Mouse (Mus musculus) embryonic facial prominence, embryonic 14.5 days (tissue): Measurements from ENCODE around the gene Itgb7. TPM values are rescaled to one million over a fixed set of nuclear protein-coding genes. Genes with fewer than 3 reads are reported as not detected.

ENCODE experiments used
- ATAC-seq: fragments of 200-750 bp; cut with Nextera tagmentation; 2 replicates; pipeline ENCODE4 v1.8.0; 2017; ENCODE audit warnings: low read depth, moderate number of reproducible peaks, moderate TSS enrichment
- DNase-seq: peaks from one replicate; pipeline ENCODE4 v3.0.0-alpha.2; 2015; ENCODE audit warnings: low spot score
- H3K27ac ChIP-seq: fragments of 300-500 bp; sonication (generic); replicated peaks from 2 replicates; pipeline ENCODE4 v1.5.1; 2014; ENCODE audit warnings: low read depth, mild to moderate bottlenecking, low read length, moderate library complexity
- H3K27me3 ChIP-seq: fragments of 300-500 bp; sonication (generic); replicated peaks from 2 replicates; pipeline ENCODE4 v1.6.1; 2014; ENCODE audit warnings: low read length; ENCODE audit not compliant: control insufficient read depth, insufficient read depth
- H3K36me3 ChIP-seq: fragments of 300-500 bp; sonication (generic); 2 replicates; pipeline ENCODE4 v1.6.1; 2014; ENCODE audit warnings: low read length, mixed read lengths; ENCODE audit not compliant: control insufficient read depth, insufficient read depth
- H3K4me1 ChIP-seq: fragments of 300-500 bp; sonication (generic); 2 replicates; pipeline ENCODE4 v1.6.1; 2014; ENCODE audit warnings: antibody characterized with exemption, low read length; ENCODE audit not compliant: control insufficient read depth, insufficient read depth
- H3K4me2 ChIP-seq: fragments of 300-500 bp; sonication (generic); 2 replicates; pipeline ENCODE4 v1.6.1; 2014; ENCODE audit warnings: low read depth, mild to moderate bottlenecking, low read length, moderate library complexity, mixed read lengths
- H3K4me3 ChIP-seq: fragments of 300-500 bp; sonication (generic); 2 replicates; pipeline ENCODE4 v1.5.1; 2014; ENCODE audit warnings: low read depth, mild to moderate bottlenecking, low read length
- H3K9ac ChIP-seq: fragments of 300-500 bp; sonication (generic); 2 replicates; pipeline ENCODE4 v1.6.1; 2014; ENCODE audit warnings: low read depth, mild to moderate bottlenecking, low read length, moderate library complexity, mixed read lengths
- H3K9me3 ChIP-seq: fragments of 300-500 bp; sonication (generic); 2 replicates; pipeline ENCODE4 v1.6.1; 2016; ENCODE audit warnings: low read length; ENCODE audit not compliant: control insufficient read depth
- WGBS: fragments of 180-500 bp; shearing (Covaris S2); extraction: QIAGEN DNeasy Blood & Tissue Kit; methylation state at CpG from one replicate; pipeline ENCODE4 v1.1.7; 2014; 5-methylcytosine and 5-hydroxymethylcytosine counted together
- polyA plus RNA-seq: library from polyadenylated mRNA; unstranded; fragments of >200 nt; fragmentation: Nextera tagmentation; extraction: Ambion mirVana; gene quantifications from 2 replicates; pipeline ENCODE4 v1.2.1, GENCODE M21; 2014

Gene Itgb7
- polyA plus RNA-seq, 1 experiment from 2014 or later = 2.1 TPM

DNA sequence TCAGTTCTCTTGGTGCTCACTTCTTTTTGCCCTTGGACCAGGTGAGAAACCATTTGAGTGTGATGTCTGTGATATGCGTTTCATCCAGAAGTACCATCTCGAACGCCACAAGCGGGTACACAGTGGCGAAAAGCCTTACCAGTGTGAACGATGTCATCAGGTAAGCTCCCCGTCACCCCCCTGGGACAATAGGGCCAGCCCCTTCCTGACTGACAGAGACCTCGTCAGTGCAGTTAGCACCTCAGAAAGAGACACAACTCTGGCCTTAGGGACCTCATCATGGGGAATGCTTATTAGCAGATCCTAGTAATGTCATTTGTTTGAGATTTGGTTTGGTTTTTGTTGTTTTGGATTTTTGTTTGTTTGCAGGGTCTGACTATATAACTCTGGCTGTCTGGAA is 22.6 kb downstream of the Itgb7 start:
- Histone ChIP-seq H3K27ac (no peak overlapping the region), H3K27me3 (no peaks in the 10 kb centered on the region), H3K9me3 (no peaks in the 10 kb centered on the region), H3K36me3 (peaks cover 88% of the 10 kb centered on the region), H3K4me3 (no peak overlapping the region), H3K4me1 (peaks cover 24% of the 10 kb centered on the region), H3K9ac (no peak overlapping the region), H3K4me2 (no peak overlapping the region)
- WGBS = 89% methylated on average over 8 of the region's 8 CpGs
- ATAC-seq (no peak), DNase-seq (no peak)

DNA sequence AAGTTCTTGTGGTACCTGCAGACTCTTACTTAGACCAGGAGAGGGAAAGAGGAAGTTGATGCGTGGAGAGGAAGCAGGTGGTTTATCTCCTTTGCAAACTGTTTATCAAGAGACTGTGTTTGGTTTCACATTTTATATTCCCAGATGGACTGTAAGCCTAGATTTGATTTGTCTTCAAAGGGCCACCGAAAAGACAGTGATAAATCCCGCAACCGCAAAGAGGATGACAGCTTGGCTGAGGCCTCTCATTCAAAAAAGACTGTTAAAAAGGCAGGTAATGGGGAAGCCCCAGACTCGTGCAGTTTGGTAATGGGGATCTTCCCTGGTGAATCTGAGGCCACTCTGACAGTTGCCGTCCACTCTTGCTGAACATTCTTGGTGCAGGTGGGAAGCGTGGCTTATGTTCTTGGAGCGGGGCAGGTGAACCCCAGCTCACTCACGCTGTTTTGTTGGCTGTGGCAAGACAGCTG is 23.6 kb downstream of the Itgb7 start:
- 75% methylated on average over 9 of the region's 9 CpGs for WGBS
- DNase-seq = no peak
- no peak overlapping the region for H3K4me3 ChIP-seq
- no peaks in the 10 kb centered on the region for H3K27me3 ChIP-seq
- peaks cover 24% of the 10 kb centered on the region for H3K4me1 ChIP-seq
- peaks cover 78% of the 10 kb centered on the region for H3K36me3 ChIP-seq
- no peak overlapping the region for H3K4me2 ChIP-seq
- H3K9ac ChIP-seq = 0 out of 2 replicates have a peak overlapping the region, but pooled peaks have one; percentile 27
- H3K9me3 ChIP-seq = no peaks in the 10 kb centered on the region
- no peak for ATAC-seq
- H3K27ac ChIP-seq = no peak overlapping the region

DNA sequence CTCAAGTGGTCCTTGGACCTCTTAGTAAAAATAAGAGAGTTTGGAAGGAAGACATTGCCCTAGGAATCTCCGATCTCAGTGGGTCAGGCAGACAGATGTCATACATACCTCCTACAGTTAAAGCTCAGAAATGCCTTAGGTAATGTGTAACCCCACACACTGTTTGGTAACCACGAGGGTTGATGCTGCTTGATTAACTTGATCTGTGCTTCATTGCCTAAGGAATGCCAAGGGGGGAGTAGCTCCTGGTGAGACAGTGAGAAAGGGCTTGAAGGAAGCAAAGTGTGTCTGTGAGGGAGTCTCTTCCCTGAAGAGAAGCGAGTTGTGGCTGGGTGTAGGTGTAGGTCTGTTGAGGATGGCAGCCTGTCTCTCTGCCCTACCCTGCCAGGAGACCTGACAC is 24.4 kb downstream of the Itgb7 start:
- Histone ChIP-seq H3K4me2 (no peak overlapping the region), H3K36me3 (peaks cover 70% of the 10 kb centered on the region), H3K9me3 (no peaks in the 10 kb centered on the region), H3K9ac (0 out of 2 replicates have a peak overlapping the region, but pooled peaks have one; percentile 27), H3K4me3 (no peak overlapping the region), H3K27me3 (no peaks in the 10 kb centered on the region), H3K27ac (no peak overlapping the region), H3K4me1 (peaks cover 28% of the 10 kb centered on the region)
- ATAC-seq (no peak), DNase-seq (no peak)
- 67% methylated on average over 3 of the region's 3 CpGs for WGBS

- H3K4me3 ChIP-seq = peak overlapping the region; percentile 74
- H3K4me1 ChIP-seq = peaks cover 30% of the 10 kb centered on the region
- peak; percentile 88 for DNase-seq
- peaks cover 57% of the 10 kb centered on the region for H3K36me3 ChIP-seq
- H3K9me3 ChIP-seq = no peaks in the 10 kb centered on the region
- no peaks in the 10 kb centered on the region for H3K27me3 ChIP-seq
- WGBS = 49% methylated on average over 7 of the region's 8 CpGs
- peak overlapping the region; percentile 97 for H3K9ac ChIP-seq
- peak overlapping the region; percentile 77 for H3K4me2 ChIP-seq
- peak overlapping the region; percentile 100 for H3K27ac ChIP-seq
- no peak for ATAC-seq
These were observed 26.0 kb downstream of the Itgb7 start for GRCm38 (mm10) chr15:102205779-102206178.

GRCm38 (mm10) chr15:102204674-102205505 is 26.9 kb downstream of the Itgb7 start, which contains the start of gene Csad:
TSS of gene Csad (minus strand) at chr15:102204724.
- peaks cover 48% of the 10 kb centered on the region for H3K36me3 ChIP-seq

DNA sequence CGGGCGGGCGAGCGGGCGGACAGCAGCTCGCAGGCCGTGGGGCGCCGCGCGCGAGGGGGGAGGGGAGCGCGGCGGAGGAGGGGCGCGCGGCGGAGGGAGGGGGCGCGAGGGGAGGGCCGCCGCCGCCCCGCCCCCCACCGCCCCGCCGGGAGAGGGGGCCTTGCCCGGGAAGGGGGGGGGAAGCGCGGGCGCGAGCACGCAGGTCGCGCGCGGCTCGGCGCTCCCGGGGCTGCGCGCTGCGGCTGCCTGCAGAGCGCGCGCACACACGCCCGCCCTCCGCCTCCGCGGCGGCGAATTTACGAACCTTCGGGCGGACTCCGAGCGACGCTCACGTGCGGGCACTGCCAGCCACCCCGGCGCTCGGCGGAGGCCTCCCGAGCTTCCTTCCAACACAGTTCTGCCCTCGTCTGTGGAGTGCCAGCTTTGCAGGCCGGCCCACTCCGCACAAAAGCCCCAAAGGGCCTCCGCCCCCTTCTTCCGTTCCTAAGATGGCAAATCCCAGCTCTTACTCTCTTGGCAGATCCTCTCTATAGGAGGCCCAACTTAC is 27.8 kb downstream of the Itgb7 start:
- Histone ChIP-seq H3K27me3 (no peaks in the 10 kb centered on the region), H3K9ac (peak overlapping the region; percentile 97), H3K36me3 (peaks cover 46% of the 10 kb centered on the region), H3K4me2 (peak overlapping the region; percentile 77), H3K27ac (peak overlapping the region; percentile 100), H3K4me3 (peak overlapping the region; percentile 74), H3K9me3 (no peaks in the 10 kb centered on the region), H3K4me1 (peaks cover 30% of the 10 kb centered on the region)
- peak; percentile 53 for ATAC-seq
- 0% methylated on average over 7 of the region's 72 CpGs for WGBS
- DNase-seq = peak; percentile 89

More at GRCm38 (mm10) chr15:102204674-102205505, 26.9 kb downstream of the Itgb7 start, which contains the start of gene Csad:
- H3K9ac ChIP-seq = peak within 1 kb of the TSS; percentile 97
- peak within 1 kb of the TSS; percentile 77 for H3K4me2 ChIP-seq
- 44% methylated on average over 19 of the region's 19 CpGs for WGBS
- H3K4me3 ChIP-seq = peak within 1 kb of the TSS; percentile 74
- DNase-seq = no peak
- peaks cover 30% of the 10 kb centered on the region for H3K4me1 ChIP-seq
- peak within 1 kb of the TSS; percentile 100 for H3K27ac ChIP-seq
- H3K27me3 ChIP-seq = no peaks in the 10 kb centered on the region
- ATAC-seq = no peak
- no peaks in the 10 kb centered on the region for H3K9me3 ChIP-seq

- H3K4me3 ChIP-seq = peak within 1 kb of the TSS; percentile 74
- H3K4me1 ChIP-seq = peaks cover 30% of the 10 kb centered on the region
- peak within 1 kb of the TSS; percentile 77 for H3K4me2 ChIP-seq
- WGBS = under 1% methylated on average over 35 of the region's 68 CpGs
- peak; percentile 98 for DNase-seq
- peak within 1 kb of the TSS; percentile 100 for H3K27ac ChIP-seq
- no peaks in the 10 kb centered on the region for H3K9me3 ChIP-seq
- peak within 1 kb of the TSS; percentile 97 for H3K9ac ChIP-seq
- peak; percentile 95 for ATAC-seq
- no peaks in the 10 kb centered on the region for H3K27me3 ChIP-seq
- H3K36me3 ChIP-seq = peaks cover 46% of the 10 kb centered on the region
These were observed 28.5 kb downstream of the Itgb7 start, which contains the start of gene Zfp740 for GRCm38 (mm10) chr15:102202971-102203834. TSS of gene Zfp740 (plus strand) at chr15:102203249.

- Histone ChIP-seq H3K27me3 (no peaks in the 10 kb centered on the region), H3K9ac (peak overlapping the region; percentile 8; the same call in 1 of the 2 replicates), H3K4me3 (no peak overlapping the region), H3K36me3 (peaks cover 15% of the 10 kb centered on the region; the same call in 1 of the 2 replicates), H3K4me2 (no peak overlapping the region), H3K27ac (no peak overlapping the region; the same call in 1 of the 2 replicates), H3K9me3 (no peaks in the 10 kb centered on the region), H3K4me1 (peaks cover 6% of the 10 kb centered on the region)
- DNase-seq = no peak
- WGBS = 62% methylated on average over 4 of the region's 4 CpGs
- no peak for ATAC-seq
These were observed 32.9 kb downstream of the Itgb7 start for GRCm38 (mm10) chr15:102198841-102199240.
